Mouse (Mus musculus) ovary, adult 18-20 months (tissue): ENCODE results near the gene Lypd3.
"Not testable (repeated sequence)": the region's sequence is repeated elsewhere in the genome, so short reads cannot be mapped to it uniquely, and the experiment has no call there.

Experiments used
- DNase-seq: peaks from one replicate; pipeline ENCODE4 v3.0.0; 2022; ENCODE audit warnings: low spot score, mixed read lengths

Lypd3 gene

GRCm38 (mm10) chr7:24612308-24612910 is 23.9 kb upstream of the Lypd3 start:
- no peak for DNase-seq

- no peak for DNase-seq
Measured at GRCm38 (mm10) chr7:24614816-24615215, 21.5 kb upstream of the Lypd3 start.

- no peak for DNase-seq
Measured at GRCm38 (mm10) chr7:24617763-24618162, 18.6 kb upstream of the Lypd3 start.

- DNase-seq: not testable (repeated sequence)
Measured at GRCm38 (mm10) chr7:24618374-24618773, 18.0 kb upstream of the Lypd3 start.

GRCm38 (mm10) chr7:24619671-24620397 is 16.5 kb upstream of the Lypd3 start:
- DNase-seq: no peak

- DNase-seq: no peak
Measured at GRCm38 (mm10) chr7:24621193-24621592, 15.2 kb upstream of the Lypd3 start.

- no peak for DNase-seq
Measured at GRCm38 (mm10) chr7:24622967-24623366, 13.4 kb upstream of the Lypd3 start.

- DNase-seq: peak; percentile 83
Measured at GRCm38 (mm10) chr7:24628685-24629610, 7.4 kb upstream of the Lypd3 start.

- no peak for DNase-seq
Measured at GRCm38 (mm10) chr7:24629672-24630071, 6.7 kb upstream of the Lypd3 start.

- no peak for DNase-seq
Measured at GRCm38 (mm10) chr7:24630116-24630880, 6.1 kb upstream of the Lypd3 start.

- DNase-seq: no peak
Measured at GRCm38 (mm10) chr7:24637046-24637445, 696 bp downstream of the Lypd3 start.

- no peak for DNase-seq
Measured at GRCm38 (mm10) chr7:24638026-24638856, 1.9 kb downstream of the Lypd3 start.

- no peak for DNase-seq
Measured at GRCm38 (mm10) chr7:24640450-24640849, 4.1 kb downstream of the Lypd3 start.

- DNase-seq: no peak
Measured at GRCm38 (mm10) chr7:24642491-24642890, 6.1 kb downstream of the Lypd3 start.

- DNase-seq: no peak
Measured at GRCm38 (mm10) chr7:24644492-24644891, 8.1 kb downstream of the Lypd3 start.

- DNase-seq: no peak
Measured at GRCm38 (mm10) chr7:24644996-24645395, 8.6 kb downstream of the Lypd3 start.

GRCm38 (mm10) chr7:24646486-24646885 is 10.1 kb downstream of the Lypd3 start:
- DNase-seq: no peak

- no peak for DNase-seq
Measured at GRCm38 (mm10) chr7:24653681-24654080, 17.3 kb downstream of the Lypd3 start.

- DNase-seq: no peak
Measured at GRCm38 (mm10) chr7:24659737-24660357, 23.5 kb downstream of the Lypd3 start.

- DNase-seq: no peak
Measured at GRCm38 (mm10) chr7:24661118-24661904, 25.0 kb downstream of the Lypd3 start.
